Mouse (Mus musculus): Measurements from ENCODE around the gene Kcnd3. TPM values are rescaled to one million over a fixed set of nuclear protein-coding genes. Genes with fewer than 3 reads are reported as not detected.

Kcnd3 gene
- total RNA-seq, 4 experiments from 2014 or later: 48.0 to 56.8 (median 51.2) TPM

GRCm38 (mm10) chr3:105717856-105718555 lies 265.9 kb downstream of the Kcnd3 start:
- DNase-seq (ENCODE audit: low spot score in 2 of 2): no peak

GRCm38 (mm10) chr3:105718746-105719145 lies 266.6 kb downstream of the Kcnd3 start:
- DNase-seq (ENCODE audit: low spot score in 2 of 2): no peak

GRCm38 (mm10) chr3:105719979-105720378 lies 267.8 kb downstream of the Kcnd3 start:
- DNase-seq (ENCODE audit: low spot score in 2 of 2): no peak

- no peak for DNase-seq (ENCODE audit: low spot score in 2 of 2)
These were observed 268.4 kb downstream of the Kcnd3 start for GRCm38 (mm10) chr3:105720514-105720913.

- no peak for DNase-seq (ENCODE audit: low spot score in 2 of 2)
These were observed 269.6 kb downstream of the Kcnd3 start for GRCm38 (mm10) chr3:105721681-105722201.

GRCm38 (mm10) chr3:105722510-105722909 lies 270.4 kb downstream of the Kcnd3 start:
- DNase-seq (ENCODE audit: low spot score in 2 of 2): no peak

Other genes starting within 250 kb of the Kcnd3 start
- 10 to 100 TPM; 12.9 to 14.6 (median 13.5) TPM for gene Ddx20, start 235.2 kb downstream of the Kcnd3 start, total RNA-seq (2022)

Measured in left cerebral cortex, adult 8-10 months (tissue).